Mouse (Mus musculus): ENCODE data around the gene Cblc. TPM values are rescaled to one million over a fixed set of nuclear protein-coding genes. Genes with fewer than 3 reads are reported as not detected.
A peak's percentile ranks its signal among the peaks of the same experiment; 100 is the strongest.
"Not testable (repeated sequence)": the region's sequence is repeated elsewhere in the genome, so short reads cannot be mapped to it uniquely, and the experiment has no call there.

The Cblc gene
- polyA plus RNA-seq, 1 experiment from 2014 or later = 0.75 TPM

GRCm38 (mm10) chr7:19796254-19796653 is 355 bp downstream of the Cblc start:
- 7% methylated on average over 18 of the region's 18 CpGs for WGBS
- peaks cover 18% of the 10 kb centered on the region for H3K27me3 ChIP-seq (ENCODE audit: control insufficient read depth, insufficient read depth, low read length)
- peak overlapping the region; percentile 23; the same call in 1 of the 2 replicates for H3K4me2 ChIP-seq (ENCODE audit: low read depth, severe bottlenecking)
- no peaks in the 10 kb centered on the region for H3K4me1 ChIP-seq (ENCODE audit: control insufficient read depth, insufficient read depth, low read length)
- no peak overlapping the region for H3K9ac ChIP-seq (ENCODE audit: low read length)
- ATAC-seq (ENCODE audit: insufficient number of reproducible peaks, low FRiP score, low TSS enrichment, low read depth) (no peak), DNase-seq (ENCODE audit: low spot score) (no peak)
- no peaks in the 10 kb centered on the region; the same call in 1 of the 2 replicates for H3K9me3 ChIP-seq (ENCODE audit: control insufficient read depth, low read length)
- no peak overlapping the region for H3K27ac ChIP-seq (replicated peaks; ENCODE audit: low read depth, low read length)
- H3K36me3 ChIP-seq (ENCODE audit: control insufficient read depth, insufficient read depth, low read length) = no peaks in the 10 kb centered on the region
- no peak overlapping the region for H3K4me3 ChIP-seq (ENCODE audit: low read depth, low read length)

- 70% methylated on average over 2 of the region's 2 CpGs for WGBS
Measured at GRCm38 (mm10) chr7:19795236-19795635, 1.4 kb downstream of the Cblc start.

GRCm38 (mm10) chr7:19792701-19793630 is 3.6 kb downstream of the Cblc start:
- WGBS = 87% methylated on average over 19 of the region's 19 CpGs
- Histone ChIP-seq H3K4me2 (ENCODE audit: low read depth, severe bottlenecking) (no peak overlapping the region), H3K4me3 (ENCODE audit: low read depth, low read length) (no peak overlapping the region), H3K4me1 (ENCODE audit: control insufficient read depth, insufficient read depth, low read length) (no peaks in the 10 kb centered on the region), H3K27me3 (ENCODE audit: control insufficient read depth, insufficient read depth, low read length) (peaks cover 20% of the 10 kb centered on the region), H3K9me3 (ENCODE audit: control insufficient read depth, low read length) (no peaks in the 10 kb centered on the region; the same call in 1 of the 2 replicates), H3K36me3 (ENCODE audit: control insufficient read depth, insufficient read depth, low read length) (no peaks in the 10 kb centered on the region), H3K9ac (ENCODE audit: low read length) (no peak overlapping the region), H3K27ac (replicated peaks; ENCODE audit: low read depth, low read length) (no peak overlapping the region)
- ATAC-seq (ENCODE audit: insufficient number of reproducible peaks, low FRiP score, low TSS enrichment, low read depth) (no peak), DNase-seq (ENCODE audit: low spot score) (no peak)

More at GRCm38 (mm10) chr7:19795236-19795635, 1.4 kb downstream of the Cblc start:
- Histone ChIP-seq H3K4me3 (ENCODE audit: low read depth, low read length) (no peak overlapping the region), H3K9ac (ENCODE audit: low read length) (no peak overlapping the region), H3K4me1 (ENCODE audit: control insufficient read depth, insufficient read depth, low read length) (no peaks in the 10 kb centered on the region), H3K4me2 (ENCODE audit: low read depth, severe bottlenecking) (no peak overlapping the region), H3K9me3 (ENCODE audit: control insufficient read depth, low read length) (no peaks in the 10 kb centered on the region; the same call in 1 of the 2 replicates), H3K27me3 (ENCODE audit: control insufficient read depth, insufficient read depth, low read length) (peaks cover 20% of the 10 kb centered on the region), H3K27ac (replicated peaks; ENCODE audit: low read depth, low read length) (no peak overlapping the region), H3K36me3 (ENCODE audit: control insufficient read depth, insufficient read depth, low read length) (no peaks in the 10 kb centered on the region)
- ATAC-seq (ENCODE audit: insufficient number of reproducible peaks, low FRiP score, low TSS enrichment, low read depth) = no peak
- no peak for DNase-seq (ENCODE audit: low spot score)

- H3K4me3 ChIP-seq (ENCODE audit: low read depth, low read length); DNase-seq (ENCODE audit: low spot score); H3K9me3 ChIP-seq (ENCODE audit: control insufficient read depth, low read length); H3K4me2 ChIP-seq (ENCODE audit: low read depth, severe bottlenecking); H3K27ac ChIP-seq (replicated peaks; ENCODE audit: low read depth, low read length); H3K36me3 ChIP-seq (ENCODE audit: control insufficient read depth, insufficient read depth, low read length); H3K4me1 ChIP-seq (ENCODE audit: control insufficient read depth, insufficient read depth, low read length); ATAC-seq (ENCODE audit: insufficient number of reproducible peaks, low FRiP score, low TSS enrichment, low read depth); H3K9ac ChIP-seq (ENCODE audit: low read length): not testable (repeated sequence)
- WGBS = 85% methylated on average over 2 of the region's 2 CpGs
- peaks cover 11% of the 10 kb centered on the region for H3K27me3 ChIP-seq (ENCODE audit: control insufficient read depth, insufficient read depth, low read length)
Measured at GRCm38 (mm10) chr7:19791504-19791903, 5.1 kb downstream of the Cblc start.

- DNase-seq (ENCODE audit: low spot score) = peak; percentile 97
- peak; percentile 75; the same call in 1 of the 2 replicates for ATAC-seq (ENCODE audit: insufficient number of reproducible peaks, low FRiP score, low TSS enrichment, low read depth)
- WGBS = 1% methylated on average over 19 of the region's 19 CpGs
- Histone ChIP-seq H3K36me3 (ENCODE audit: control insufficient read depth, insufficient read depth, low read length) (no peaks in the 10 kb centered on the region), H3K9ac (ENCODE audit: low read length) (peak overlapping the region; percentile 19), H3K27me3 (ENCODE audit: control insufficient read depth, insufficient read depth, low read length) (0 out of 2 replicates have a peak, but pooled peaks cover 2% of the 10 kb centered on the region), H3K9me3 (ENCODE audit: control insufficient read depth, low read length) (no peaks in the 10 kb centered on the region; the same call in 1 of the 2 replicates), H3K4me2 (ENCODE audit: low read depth, severe bottlenecking) (peak overlapping the region; percentile 55), H3K4me1 (ENCODE audit: control insufficient read depth, insufficient read depth, low read length) (no peaks in the 10 kb centered on the region), H3K27ac (replicated peaks; ENCODE audit: low read depth, low read length) (no peak overlapping the region), H3K4me3 (ENCODE audit: low read depth, low read length) (no peak overlapping the region; the same call in 1 of the 2 replicates)
Measured at GRCm38 (mm10) chr7:19789904-19790347, 6.7 kb downstream of the Cblc start.

GRCm38 (mm10) chr7:19785874-19786458 is 10.6 kb downstream of the Cblc start:
- H3K4me3 ChIP-seq (ENCODE audit: low read depth, low read length) = no peak overlapping the region
- ATAC-seq (ENCODE audit: insufficient number of reproducible peaks, low FRiP score, low TSS enrichment, low read depth) (no peak), DNase-seq (ENCODE audit: low spot score) (no peak)
- no peak overlapping the region for H3K4me2 ChIP-seq (ENCODE audit: low read depth, severe bottlenecking)
- H3K27ac ChIP-seq (replicated peaks; ENCODE audit: low read depth, low read length) = no peak overlapping the region
- H3K4me1 ChIP-seq (ENCODE audit: control insufficient read depth, insufficient read depth, low read length) = no peaks in the 10 kb centered on the region
- H3K9me3 ChIP-seq (ENCODE audit: control insufficient read depth, low read length) = no peaks in the 10 kb centered on the region
- 36% methylated on average over 12 of the region's 12 CpGs for WGBS
- no peak overlapping the region for H3K9ac ChIP-seq (ENCODE audit: low read length)
- 0 out of 2 replicates have a peak, but pooled peaks cover 2% of the 10 kb centered on the region for H3K27me3 ChIP-seq (ENCODE audit: control insufficient read depth, insufficient read depth, low read length)
- no peaks in the 10 kb centered on the region for H3K36me3 ChIP-seq (ENCODE audit: control insufficient read depth, insufficient read depth, low read length)

- ATAC-seq (ENCODE audit: insufficient number of reproducible peaks, low FRiP score, low TSS enrichment, low read depth) (no peak), DNase-seq (ENCODE audit: low spot score) (peak; percentile 34)
- no peak overlapping the region for H3K27ac ChIP-seq (replicated peaks; ENCODE audit: low read depth, low read length)
- no peak overlapping the region for H3K4me2 ChIP-seq (ENCODE audit: low read depth, severe bottlenecking)
- H3K9ac ChIP-seq (ENCODE audit: low read length) = no peak overlapping the region
- no peaks in the 10 kb centered on the region for H3K36me3 ChIP-seq (ENCODE audit: control insufficient read depth, insufficient read depth, low read length)
- no peaks in the 10 kb centered on the region for H3K4me1 ChIP-seq (ENCODE audit: control insufficient read depth, insufficient read depth, low read length)
- no peak overlapping the region for H3K4me3 ChIP-seq (ENCODE audit: low read depth, low read length)
- H3K9me3 ChIP-seq (ENCODE audit: control insufficient read depth, low read length) = no peaks in the 10 kb centered on the region
- 21% methylated on average over 11 of the region's 11 CpGs for WGBS
- H3K27me3 ChIP-seq (ENCODE audit: control insufficient read depth, insufficient read depth, low read length) = no peaks in the 10 kb centered on the region
Measured at GRCm38 (mm10) chr7:19784764-19785535, 11.7 kb downstream of the Cblc start.

GRCm38 (mm10) chr7:19783630-19784029 is 13.0 kb downstream of the Cblc start:
- no peaks in the 10 kb centered on the region for H3K36me3 ChIP-seq (ENCODE audit: control insufficient read depth, insufficient read depth, low read length)
- DNase-seq (ENCODE audit: low spot score) (no peak), ATAC-seq (ENCODE audit: insufficient number of reproducible peaks, low FRiP score, low TSS enrichment, low read depth) (no peak)
- H3K4me1 ChIP-seq (ENCODE audit: control insufficient read depth, insufficient read depth, low read length) = no peaks in the 10 kb centered on the region
- 73% methylated on average over 8 of the region's 8 CpGs for WGBS
- no peak overlapping the region for H3K4me3 ChIP-seq (ENCODE audit: low read depth, low read length)
- H3K9ac ChIP-seq (ENCODE audit: low read length) = no peak overlapping the region
- H3K27me3 ChIP-seq (ENCODE audit: control insufficient read depth, insufficient read depth, low read length) = no peaks in the 10 kb centered on the region
- no peaks in the 10 kb centered on the region for H3K9me3 ChIP-seq (ENCODE audit: control insufficient read depth, low read length)
- H3K4me2 ChIP-seq (ENCODE audit: low read depth, severe bottlenecking) = no peak overlapping the region
- H3K27ac ChIP-seq (replicated peaks; ENCODE audit: low read depth, low read length) = no peak overlapping the region

Measured in limb, embryonic 11.5 days (tissue).